Mouse (Mus musculus) adrenal gland, postnatal 25 days (tissue): ENCODE results near the gene Rnaseh2c. TPM values are rescaled to one million over a fixed set of nuclear protein-coding genes. Genes with fewer than 3 reads are reported as not detected.

Source experiments
- DNase-seq: peaks from one replicate; pipeline ENCODE4 v3.0.0; 2021; ENCODE audit warnings: mixed read lengths
- total RNA-seq: library from RNA; stranded (reverse); gene quantifications from 2 replicates; pipeline ENCODE4 v1.2.3, GENCODE M21; 2021

Gene Rnaseh2c
- total RNA-seq, 1 experiment from 2014 or later, result 144 TPM

- DNase-seq, result peak; percentile 61
These were observed 29.1 kb upstream of the Rnaseh2c start for GRCm38 (mm10) chr19:5572331-5573125.

DNA sequence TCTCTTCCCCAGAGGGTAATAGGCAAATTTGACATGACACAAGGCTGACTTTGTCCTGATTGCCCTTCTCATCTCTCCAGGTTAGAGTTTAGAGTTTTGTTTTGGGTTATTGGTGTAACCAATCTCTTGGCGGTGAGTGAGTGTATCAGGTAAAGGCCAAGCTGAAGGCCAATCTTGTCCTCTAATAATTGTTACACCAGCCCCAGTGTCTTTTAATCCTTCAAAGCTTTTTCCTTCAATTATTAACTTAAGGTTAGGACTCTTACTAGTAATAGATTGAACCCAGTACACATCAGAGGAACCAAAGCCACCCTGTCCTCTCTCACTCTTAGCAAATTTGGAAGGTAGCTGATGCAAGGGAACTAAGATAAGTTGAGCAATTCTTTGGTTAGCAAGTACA is 26.3 kb upstream of the Rnaseh2c start:
- no peak for DNase-seq

- no peak for DNase-seq
These were observed 21.7 kb upstream of the Rnaseh2c start for GRCm38 (mm10) chr19:5579971-5580370.

DNA sequence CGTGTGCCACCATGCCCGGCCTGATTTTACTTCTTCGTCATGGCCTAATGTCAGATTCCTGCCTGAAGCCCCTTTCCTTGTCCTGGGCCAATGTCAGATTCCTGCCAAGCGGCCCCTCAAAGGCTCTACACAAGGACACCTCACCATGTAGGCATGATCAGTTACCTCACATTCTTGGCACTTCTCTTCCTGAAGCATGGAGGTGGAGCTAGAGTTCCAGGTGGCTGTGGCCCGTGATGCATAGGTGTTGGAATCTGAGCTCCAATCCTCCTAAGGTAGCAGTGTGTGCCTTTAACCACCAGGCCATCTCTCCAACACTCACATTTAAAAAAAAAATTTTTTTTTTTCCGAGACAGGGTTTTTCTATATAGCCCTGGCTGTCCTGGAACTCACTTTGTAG is 20.9 kb upstream of the Rnaseh2c start:
- DNase-seq, result no peak

DNA sequence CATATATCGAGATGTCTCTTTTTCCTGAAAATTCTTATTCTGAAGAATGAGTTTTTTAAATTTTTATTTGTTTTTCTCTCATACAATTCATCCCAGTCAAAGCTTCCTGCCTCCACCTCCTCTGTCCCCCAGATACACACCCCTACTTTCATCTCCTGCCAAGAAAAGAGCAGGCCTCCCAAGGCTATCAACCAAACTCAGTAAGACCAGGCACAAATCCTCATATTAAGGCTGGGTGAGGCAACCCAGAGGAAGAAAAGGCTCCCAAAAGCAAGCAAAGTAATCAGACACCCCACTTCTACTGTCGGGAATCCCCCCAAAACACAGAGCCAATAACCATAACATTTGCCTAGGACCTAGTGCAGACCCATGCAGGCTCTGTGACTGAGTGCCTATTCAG is 19.7 kb upstream of the Rnaseh2c start:
- no peak for DNase-seq

DNA sequence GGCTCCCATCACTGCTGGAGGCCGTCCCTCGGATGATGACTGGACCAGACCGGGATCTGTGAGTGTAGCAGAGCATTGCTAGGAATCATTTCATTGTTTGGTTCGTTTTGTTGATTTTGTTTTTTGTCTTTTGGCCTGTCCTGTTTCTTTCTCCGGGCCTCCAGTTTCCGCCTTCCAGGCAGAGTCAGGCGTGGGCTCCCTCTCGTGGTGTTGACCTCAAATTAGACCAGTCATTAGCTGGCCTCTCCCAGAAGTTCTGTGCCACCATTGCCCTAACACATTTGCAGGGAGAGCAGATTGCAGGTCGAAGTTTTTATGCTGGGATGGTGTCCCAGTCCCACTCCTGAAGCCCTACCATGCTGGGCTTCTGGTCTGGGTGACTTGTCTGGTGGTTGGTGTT is 12.5 kb upstream of the Rnaseh2c start:
- no peak for DNase-seq

DNA sequence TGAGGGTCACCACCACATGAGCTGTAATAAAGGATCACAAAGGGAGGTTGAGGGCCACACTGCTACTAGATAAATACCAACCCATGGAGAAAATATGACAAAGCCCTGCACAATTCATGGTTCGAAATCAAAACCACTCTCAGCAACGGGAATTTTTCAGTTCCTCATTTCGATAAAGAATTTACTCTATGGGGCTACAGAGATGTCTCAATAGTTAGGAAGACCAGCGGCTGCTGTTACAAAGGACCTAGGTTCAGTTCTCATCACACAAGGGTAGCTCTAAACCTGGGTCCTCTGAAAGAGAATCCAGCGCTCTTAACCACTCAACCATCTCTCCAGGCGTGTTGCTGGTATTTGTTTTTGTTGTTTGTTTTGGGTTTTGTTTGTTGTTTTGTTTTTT is 9.8 kb upstream of the Rnaseh2c start:
- DNase-seq, result no peak

DNA sequence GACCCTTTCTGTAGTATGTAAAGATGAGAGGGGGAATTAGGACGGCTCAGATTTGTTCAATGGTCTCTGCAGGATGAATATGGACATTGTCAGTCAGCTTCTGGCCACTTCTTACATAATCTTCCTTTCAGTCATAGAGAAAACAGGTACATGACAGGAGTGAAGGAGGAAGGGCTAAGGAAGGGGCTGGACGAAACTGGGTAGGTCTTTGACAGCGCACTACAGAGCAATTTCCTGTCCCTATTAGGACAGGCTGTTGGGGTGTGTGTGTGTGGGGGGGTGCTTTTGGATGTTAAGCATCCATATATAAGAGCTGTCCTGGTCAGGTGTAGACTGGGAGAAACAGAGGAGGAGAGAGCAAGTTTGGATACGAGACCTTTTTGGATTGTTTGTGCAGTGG is 2.4 kb upstream of the Rnaseh2c start:
- no peak for DNase-seq

- DNase-seq, result no peak
These were observed 2.0 kb downstream of the Rnaseh2c start for GRCm38 (mm10) chr19:5603664-5604063.

GRCm38 (mm10) chr19:5605126-5605525 is 3.5 kb downstream of the Rnaseh2c start:
- DNase-seq, result no peak

DNA sequence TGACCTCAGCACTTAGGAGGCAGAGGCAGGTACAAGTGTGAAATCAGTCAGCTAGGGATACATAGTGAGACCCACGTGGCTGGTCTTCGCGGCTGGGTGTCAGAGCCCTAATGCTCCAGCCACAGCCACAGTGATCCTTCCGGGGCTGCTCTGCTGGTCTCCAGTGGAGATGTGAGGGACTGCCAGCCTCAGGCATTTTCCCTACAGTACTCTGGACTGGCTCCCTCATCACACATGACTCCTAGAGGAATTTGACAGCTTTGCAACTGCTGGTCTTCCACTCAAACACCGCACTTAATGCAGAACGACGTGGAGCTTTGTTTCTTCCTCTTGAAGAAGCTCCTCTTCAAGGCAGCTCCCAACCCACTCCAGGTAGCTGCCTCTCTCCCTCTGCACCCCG is 4.5 kb downstream of the Rnaseh2c start:
- DNase-seq, result no peak

GRCm38 (mm10) chr19:5607705-5608410 is 6.2 kb downstream of the Rnaseh2c start:
- no peak for DNase-seq

- DNase-seq, result no peak
These were observed 7.0 kb downstream of the Rnaseh2c start for GRCm38 (mm10) chr19:5608707-5609106.

- DNase-seq, result peak; percentile 11
These were observed 7.5 kb downstream of the Rnaseh2c start for GRCm38 (mm10) chr19:5609171-5609546.

- DNase-seq, result peak; percentile 91
These were observed 8.1 kb downstream of the Rnaseh2c start, which contains the start of gene Kat5 for GRCm38 (mm10) chr19:5609547-5610404. Kat5 (minus strand) TSS chr19:5610237.

DNA sequence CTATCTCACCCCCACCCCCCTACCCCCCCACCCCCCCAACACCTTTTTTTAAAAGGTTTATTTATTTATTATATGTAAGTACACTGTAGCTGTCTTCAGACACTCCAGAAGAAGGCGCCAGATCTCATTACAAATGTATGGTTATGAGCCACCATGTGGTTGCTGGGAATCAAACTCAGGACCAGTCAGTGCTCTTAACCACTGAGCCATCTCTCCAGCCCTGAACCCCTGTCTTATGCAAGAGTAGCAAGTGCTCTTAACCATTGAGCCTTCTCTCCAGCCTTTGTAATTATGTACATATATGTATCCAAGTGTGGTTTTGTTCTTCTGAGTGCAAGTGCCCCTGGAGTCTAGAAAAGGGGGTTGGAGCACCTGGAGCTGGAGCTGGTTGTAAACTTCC is 10.3 kb downstream of the Rnaseh2c start:
- no peak for DNase-seq

DNA sequence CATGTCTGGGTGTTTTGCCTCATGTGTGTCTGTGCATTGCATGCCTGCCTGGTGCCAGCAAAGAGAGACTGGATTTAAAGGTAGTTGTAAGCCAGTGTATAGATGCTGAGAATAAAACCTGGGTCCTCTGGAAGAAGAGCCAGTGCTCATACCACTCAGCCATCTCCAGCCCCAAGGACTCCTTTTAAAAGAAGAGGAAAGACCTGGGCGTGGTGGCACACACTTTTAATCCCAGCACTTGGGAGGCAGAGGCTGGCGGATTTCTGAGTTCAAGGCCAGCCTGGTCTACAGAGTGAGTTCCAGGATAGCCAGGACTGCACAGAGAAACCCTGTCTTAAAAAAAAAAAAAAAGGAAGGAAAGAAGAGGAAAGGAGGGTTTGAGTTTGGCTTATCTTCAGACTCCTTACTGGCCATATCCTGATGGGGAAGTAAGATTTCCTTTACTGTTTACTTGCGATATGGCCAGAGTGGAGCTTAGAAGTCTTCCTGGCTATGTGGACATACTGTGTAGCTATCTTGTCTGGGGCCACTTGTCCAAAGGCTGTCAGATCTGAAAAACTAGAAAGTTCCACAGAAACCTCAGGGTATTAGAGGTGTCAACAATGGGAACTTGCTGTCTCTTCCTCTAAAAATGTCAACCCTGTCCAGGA is 11.2 kb downstream of the Rnaseh2c start:
- no peak for DNase-seq

DNA sequence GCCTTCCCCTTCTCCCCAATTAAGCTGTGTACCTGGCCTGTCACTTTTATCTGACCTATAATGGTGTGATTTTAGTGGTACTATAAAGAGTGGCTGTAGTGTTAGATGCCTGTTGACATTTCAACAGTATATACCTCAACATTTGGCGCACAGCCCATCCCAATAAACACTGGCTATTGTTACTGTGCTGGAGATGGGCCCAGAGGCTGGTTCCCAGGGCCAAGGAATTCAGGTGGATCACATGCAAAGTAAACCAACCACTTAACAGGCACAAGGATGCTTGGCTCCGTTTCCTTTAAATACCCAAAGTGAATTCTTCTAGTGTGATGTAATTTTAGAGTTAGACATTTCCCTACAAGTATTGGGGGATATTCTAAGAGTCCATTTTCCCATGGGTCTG is 13.3 kb downstream of the Rnaseh2c start:
- no peak for DNase-seq

- no peak for DNase-seq
These were observed 18.3 kb downstream of the Rnaseh2c start for GRCm38 (mm10) chr19:5620007-5620406.

DNA sequence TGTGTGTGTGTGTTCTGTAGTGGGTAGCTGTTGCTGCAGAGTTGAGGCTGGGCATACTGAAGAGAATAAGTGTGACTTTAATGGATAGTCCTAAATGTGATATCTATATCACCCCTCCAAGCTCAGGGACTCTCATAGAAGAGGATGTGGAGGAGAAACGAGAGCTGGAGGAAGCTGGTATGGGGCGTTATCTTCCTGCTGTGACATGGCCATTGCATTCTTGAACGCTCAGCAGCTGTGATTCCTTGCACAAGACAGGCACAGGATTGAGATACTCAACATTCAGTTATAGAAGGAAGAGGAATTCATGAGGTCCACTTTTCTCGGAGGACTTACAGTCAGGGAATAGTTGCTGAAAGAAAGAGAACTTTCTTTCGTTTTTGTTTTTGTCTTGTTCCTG is 20.2 kb downstream of the Rnaseh2c start:
- DNase-seq, result no peak

- no peak for DNase-seq
These were observed 23.6 kb downstream of the Rnaseh2c start for GRCm38 (mm10) chr19:5625311-5625710.

- DNase-seq, result no peak
These were observed 28.2 kb downstream of the Rnaseh2c start for GRCm38 (mm10) chr19:5629907-5630306.
